Mouse (Mus musculus): Measurements from ENCODE around the gene Rbm19.

GRCm38 (mm10) chr5:120157115-120157514 lies 40.9 kb downstream of the Rbm19 start:
- no peak for TF ChIP-seq CTCF (IDR thresholded peaks at IDR 0.05; ENCODE audit: control insufficient read depth, insufficient read depth, low read length)
- TF ChIP-seq POLR2A (IDR thresholded peaks at IDR 0.05; ENCODE audit: borderline replicate concordance, control insufficient read depth, low read depth, low read length), result no peak

Data from bone marrow, adult 2 months (tissue).